8 mouse cellular contexts compared by ENCODE assay signal in genomic region chr7:72391323-72391722, GRCm38 (mm10).
A peak's percentile ranks its signal among the peaks of the same experiment; 100 is the strongest.
DNase-seq lines count a peak whose midpoint lies in the region; ATAC-seq and TF ChIP-seq lines count a peak whose summit lies in the region.

No protein-coding gene starts in this region.

- H3K9me3 ChIP-seq in liver, embryonic 14.5 days (ENCODE audit: control insufficient read depth, low read length): no peaks in the 10 kb centered on the region
- no peaks in the 10 kb centered on the region for H3K9me3 ChIP-seq in limb, embryonic 14.5 days (ENCODE audit: control insufficient read depth, low read length)

- H3K9ac ChIP-seq in liver, embryonic 14.5 days (replicated peaks): no peak overlapping the region
- no peak overlapping the region for H3K9ac ChIP-seq in limb, embryonic 14.5 days (ENCODE audit: low read depth, low read length, severe bottlenecking)

- H3K4me1 ChIP-seq in liver, embryonic 14.5 days (replicated peaks; ENCODE audit: control insufficient read depth in 2 of 2, insufficient read depth in 2 of 2, low read length in 1 of 2): no peaks in the 10 kb centered on the region
- H3K4me1 ChIP-seq in limb, embryonic 14.5 days (ENCODE audit: control insufficient read depth, insufficient read depth, low read length): no peaks in the 10 kb centered on the region

- no peak overlapping the region for H3K4me3 ChIP-seq in liver, embryonic 14.5 days (ENCODE audit: insufficient read depth in 1 of 2, low read depth in 2 of 2, low read length in 2 of 2)
- no peak overlapping the region for H3K4me3 ChIP-seq in limb, embryonic 14.5 days (replicated peaks; ENCODE audit: low read length)

- TF ChIP-seq EP300 in liver, embryonic 14.5 days (IDR thresholded peaks at IDR 0.05; ENCODE audit: low read depth): no peak

- no peak overlapping the region for H3K4me2 ChIP-seq in liver, embryonic 14.5 days (ENCODE audit: low read depth)
- H3K4me2 ChIP-seq in limb, embryonic 14.5 days (replicated peaks; ENCODE audit: low read depth, low read length, severe bottlenecking): no peak overlapping the region

- no peak for TF ChIP-seq POLR2A in limb, embryonic 14.5 days (IDR thresholded peaks at IDR 0.05; ENCODE audit: borderline replicate concordance, extremely low read depth, insufficient read depth, insufficient read length)

- ATAC-seq in liver, embryonic 14.5 days (ENCODE audit: insufficient read depth): no peak
- 0 out of 2 replicates have a peak, but pooled peaks have one; percentile 23 for ATAC-seq in limb, embryonic 14.5 days (ENCODE audit: low FRiP score, low read depth)

- no peak overlapping the region for H3K27ac ChIP-seq in liver, embryonic 14.5 days
- no peak overlapping the region for H3K27ac ChIP-seq in limb, embryonic 14.5 days (replicated peaks; ENCODE audit: low read depth, low read length)

- WGBS in liver, embryonic 14.5 days (ENCODE audit: insufficient replicate concordance): 28% methylated on average over 7 of the region's 7 CpGs
- WGBS in limb, embryonic 14.5 days: 40% methylated on average over 7 of the region's 7 CpGs

- DNase-seq in adrenal gland, postnatal 10 days: peak; percentile 10
- DNase-seq in adrenal gland, adult 2 months: no peak
- DNase-seq in liver, embryonic 14.5 days (ENCODE audit: low read depth in 3 of 3, low spot score in 3 of 3): no peak
- DNase-seq in liver: no peak
- DNase-seq in embryo, embryonic 9.5 days (ENCODE audit: extremely low spot score): peak; percentile 54
- peak; percentile 49 for DNase-seq in limb, embryonic 14.5 days (ENCODE audit: low spot score)
- peak; percentile 13 for DNase-seq in yolk sac, embryonic 10.5 days (ENCODE audit: low spot score)
- DNase-seq in right cerebral cortex, adult 2 months (ENCODE audit: low spot score in 2 of 2): no peak

- peak; percentile 58 for TF ChIP-seq CTCF in liver, embryonic 14.5 days (IDR thresholded peaks at IDR 0.05; ENCODE audit: low read depth)

- no peaks in the 10 kb centered on the region for H3K27me3 ChIP-seq in liver, embryonic 14.5 days (ENCODE audit: control insufficient read depth, insufficient read depth, low read length)
- no peaks in the 10 kb centered on the region for H3K27me3 ChIP-seq in limb, embryonic 14.5 days (ENCODE audit: control insufficient read depth, insufficient read depth, low read length)

- H3K36me3 ChIP-seq in liver, embryonic 14.5 days (replicated peaks; ENCODE audit: control insufficient read depth, insufficient read depth, low read depth): no peaks in the 10 kb centered on the region
- H3K36me3 ChIP-seq in limb, embryonic 14.5 days (ENCODE audit: control insufficient read depth, insufficient read depth, low read length): no peaks in the 10 kb centered on the region

Comparison
In these comparisons a context has a peak if more than half of its experiments do, and no peak if none do; other contexts are left out.
1. DNase-seq: peak in adrenal gland, postnatal 10 days (single experiment), embryo, embryonic 9.5 days (single experiment), limb, embryonic 14.5 days (single experiment) and yolk sac, embryonic 10.5 days (single experiment); none in adrenal gland, adult 2 months (single experiment), liver, embryonic 14.5 days (0 of 3), liver (single experiment) and right cerebral cortex, adult 2 months (0 of 2).